Mouse (Mus musculus) MEL (cell line): ENCODE data around the gene Fer. TPM values are rescaled to one million over a fixed set of nuclear protein-coding genes. Genes with fewer than 3 reads are reported as not detected.

ENCODE experiments used
- DNase-seq: peaks from one replicate; pipeline ENCODE4 v3.0.0; 2011; ENCODE audit warnings: low read depth, low spot score
- H3K27ac ChIP-seq: 2 replicates; pipeline ENCODE4 v1.5.1; 2012; ENCODE audit warnings: low read depth, mild to moderate bottlenecking, control low read depth, low read length, moderate library complexity; ENCODE audit not compliant: control insufficient read depth
- H3K27me3 ChIP-seq, 2 experiments: fragments of 150-350 bp in 1 of 2; sonication (generic) in 1 of 2; 2 replicates each; pipeline ENCODE4 v1.6.1; 2012; ENCODE audit warnings: low read length in 2 of 2, mild to moderate bottlenecking in 2 of 2, improper control_type of control experiment in 1 of 2, moderate library complexity in 1 of 2; ENCODE audit not compliant: insufficient read depth in 2 of 2, control insufficient read depth in 1 of 2
- H3K36me3 ChIP-seq, 2 experiments: 2 replicates each; pipeline ENCODE4 v1.6.1; 2012 to 2014; ENCODE audit warnings: low read length in 2 of 2, improper control_type of control experiment in 1 of 2, inconsistent platforms in 1 of 2, mild to moderate bottlenecking in 1 of 2; ENCODE audit not compliant: insufficient read depth in 2 of 2, control insufficient read depth in 1 of 2
- H3K4me1 ChIP-seq, 2 experiments: fragments of 150-350 bp in 1 of 2; sonication (generic) in 1 of 2; 2 replicates each; pipeline ENCODE4 v1.6.1; 2012; ENCODE audit warnings: low read length in 2 of 2, improper control_type of control experiment in 1 of 2, mild to moderate bottlenecking in 1 of 2; ENCODE audit not compliant: insufficient read depth in 2 of 2, control insufficient read depth in 1 of 2
- H3K4me3 ChIP-seq, 2 experiments: fragments of 150-350 bp in 1 of 2; sonication (generic) in 1 of 2; 2 replicates each; pipeline ENCODE4 v1.5.1; 2012; ENCODE audit warnings: low read depth in 2 of 2, low read length in 2 of 2, mild to moderate bottlenecking in 2 of 2, moderate library complexity in 2 of 2, control low read depth in 1 of 2, improper control_type of control experiment in 1 of 2; ENCODE audit not compliant: control insufficient read depth in 1 of 2, insufficient read depth in 1 of 2
- H3K79me2 ChIP-seq: 2 replicates; pipeline ENCODE4 v1.6.1; 2012; ENCODE audit warnings: mild to moderate bottlenecking, low read length, moderate library complexity; ENCODE audit not compliant: control insufficient read depth, poor library complexity, insufficient read depth
- H3K9ac ChIP-seq: 2 replicates; pipeline ENCODE4 v1.6.1; 2012; ENCODE audit warnings: low read depth, mild to moderate bottlenecking, control low read depth, low read length, moderate library complexity; ENCODE audit not compliant: control insufficient read depth, poor library complexity, severe bottlenecking
- H3K9me3 ChIP-seq: fragments of 150-350 bp; sonication (generic); replicated peaks from 2 replicates; pipeline ENCODE4 v1.6.1; 2012; ENCODE audit warnings: mild to moderate bottlenecking, low read length, improper control_type of control experiment, moderate library complexity; ENCODE audit not compliant: insufficient read depth
- CTCF ChIP-seq, 3 experiments: IDR thresholded peaks in 2 of 3; conservative IDR thresholded peaks in 1 of 3; 2 replicates each; pipeline ENCODE4 v1.5.1; 2011 to 2012; ENCODE audit warnings: low read length in 3 of 3, low read depth in 2 of 3, mild to moderate bottlenecking in 2 of 3, improper control_type of control experiment in 1 of 3, inconsistent platforms in 1 of 3, mixed read lengths in 1 of 3, moderate library complexity in 1 of 3; ENCODE audit not compliant: control insufficient read depth in 1 of 3, insufficient read depth in 1 of 3, poor library complexity in 1 of 3, severe bottlenecking in 1 of 3
- E2F4 ChIP-seq: IDR thresholded peaks from 2 replicates; pipeline ENCODE4 v1.6.1; 2011; ENCODE audit warnings: low read depth, low read length, improper control_type of control experiment, borderline replicate concordance
- GABPA ChIP-seq: IDR thresholded peaks from 2 replicates; pipeline ENCODE4 v1.6.1; 2012; ENCODE audit warnings: low read depth, mild to moderate bottlenecking, inconsistent platforms, low read length, improper control_type of control experiment, moderate library complexity
- GATA1 ChIP-seq: IDR thresholded peaks from 2 replicates; pipeline ENCODE4 v1.6.1; 2011; ENCODE audit warnings: low read depth, low read length, improper control_type of control experiment
- JUND ChIP-seq: IDR thresholded peaks from 2 replicates; pipeline ENCODE4 v1.6.1; 2011; ENCODE audit warnings: low read depth, mild to moderate bottlenecking, improper control_type of control experiment, low read length
- KAT2A ChIP-seq: conservative IDR thresholded peaks from 2 replicates; pipeline ENCODE4 v1.6.1; 2012; ENCODE audit warnings: low read depth, low read length, improper control_type of control experiment, inconsistent platforms
- MAX ChIP-seq: IDR thresholded peaks from 2 replicates; pipeline ENCODE4 v1.6.1; 2011; ENCODE audit warnings: low read length, improper control_type of control experiment
- MAZ ChIP-seq: IDR thresholded peaks from 2 replicates; pipeline ENCODE4 v1.6.1; 2012; ENCODE audit warnings: low read depth, mild to moderate bottlenecking, inconsistent platforms, low read length, improper control_type of control experiment
- MYB ChIP-seq: IDR thresholded peaks from 2 replicates; pipeline ENCODE4 v1.6.1; 2011; ENCODE audit warnings: mild to moderate bottlenecking, low read depth, low read length, improper control_type of control experiment
- NELFE ChIP-seq: IDR thresholded peaks from 2 replicates; pipeline ENCODE4 v1.6.1; 2011; ENCODE audit warnings: low read depth, low read length, improper control_type of control experiment
- NRF1 ChIP-seq: IDR thresholded peaks from 2 replicates; pipeline ENCODE4 v1.6.1; 2014; ENCODE audit warnings: low read depth, mild to moderate bottlenecking, inconsistent platforms, low read length, improper control_type of control experiment, moderate library complexity; ENCODE audit not compliant: poor library complexity, insufficient read depth, severe bottlenecking
- POLR2A ChIP-seq, 2 experiments: IDR thresholded peaks; 2 replicates each; pipeline ENCODE4 v1.6.1; 2011 to 2012; ENCODE audit warnings: low read length in 2 of 2, mild to moderate bottlenecking in 2 of 2, control low read depth in 1 of 2, improper control_type of control experiment in 1 of 2, low read depth in 1 of 2, moderate library complexity in 1 of 2; ENCODE audit not compliant: control insufficient read depth in 1 of 2, insufficient read depth in 1 of 2, poor library complexity in 1 of 2
- POLR2AphosphoS5 ChIP-seq: IDR thresholded peaks from 2 replicates; pipeline ENCODE4 v1.6.1; 2012; ENCODE audit warnings: low read depth, borderline replicate concordance, mild to moderate bottlenecking, inconsistent platforms, low read length, moderate library complexity, mixed read lengths
- SIN3A ChIP-seq: IDR thresholded peaks from 2 replicates; pipeline ENCODE4 v1.6.1; 2012; ENCODE audit warnings: low read length, improper control_type of control experiment, inconsistent platforms
- UBTF ChIP-seq: IDR thresholded peaks from 2 replicates; pipeline ENCODE4 v1.6.1; 2012; ENCODE audit warnings: low read depth, mild to moderate bottlenecking, inconsistent platforms, low read length, improper control_type of control experiment, moderate library complexity, borderline replicate concordance; ENCODE audit not compliant: insufficient read depth
- USF2 ChIP-seq, 2 experiments: IDR thresholded peaks; 2 replicates each; pipeline ENCODE4 v1.6.1; 2011 to 2012; ENCODE audit warnings: improper control_type of control experiment in 2 of 2, low read length in 2 of 2, borderline replicate concordance in 1 of 2, inconsistent platforms in 1 of 2, low read depth in 1 of 2, mild to moderate bottlenecking in 1 of 2; ENCODE audit not compliant: insufficient read depth in 1 of 2
- ZC3H11A ChIP-seq: IDR thresholded peaks from 2 replicates; pipeline ENCODE4 v1.6.1; 2012; ENCODE audit warnings: low read depth, mild to moderate bottlenecking, inconsistent platforms, low read length, improper control_type of control experiment
- ZKSCAN1 ChIP-seq: IDR thresholded peaks from 2 replicates; pipeline ENCODE4 v1.6.1; 2012; ENCODE audit warnings: low read depth, mild to moderate bottlenecking, inconsistent platforms, low read length, improper control_type of control experiment, moderate library complexity
- polyA plus RNA-seq, 2 experiments: library from polyadenylated mRNA; stranded (reverse) in 1 of 2; unstranded in 1 of 2; fragments of >175 nt in 1 of 2; fragments of >200 nt in 1 of 2; gene quantifications; 2 replicates each; pipeline versions ENCODE4 v1.2.1 to v1.2.4; 2012; ENCODE audit warnings: low replicate concordance in 2 of 2, low read depth in 1 of 2; ENCODE audit not compliant: insufficient read length in 2 of 2, insufficient read depth in 1 of 2, missing spikeins in 1 of 2
- total RNA-seq: library from RNA; depleted of rRNA; stranded (reverse); fragments of 300-350 nt; gene quantifications from 2 replicates; pipeline ENCODE4 v1.2.3, GENCODE M21; 2012

Gene Fer
- total and polyA plus RNA-seq, 3 experiments: 8.5 to 11.2 TPM; not detected in 1

GRCm38 (mm10) chr17:64129750-64130149, 266.9 kb downstream of the Fer start:
- no peak overlapping the region for H3K27ac ChIP-seq
- H3K79me2 ChIP-seq: no peaks in the 10 kb centered on the region
- no peaks in the 10 kb centered on the region for H3K36me3 ChIP-seq
- H3K27me3 ChIP-seq: no peaks in the 10 kb centered on the region
- no peak overlapping the region for H3K9ac ChIP-seq
- H3K9me3 ChIP-seq: no peaks in the 10 kb centered on the region
- no peaks in the 10 kb centered on the region for H3K4me1 ChIP-seq
- no peak overlapping the region for H3K4me3 ChIP-seq
- TF ChIP-seq MAX (no peak), UBTF (no peak), E2F4 (no peak), NRF1 (no peak), KAT2A (no peak), ZC3H11A (no peak), MAZ (no peak), ZKSCAN1 (no peak), CTCF (IDR thresholded peaks at IDR 0.05 in 2 of 3, conservative IDR thresholded peaks at IDR 0.05 in 1 of 3; ENCODE audit: control insufficient read depth in 1 of 3, insufficient read depth in 1 of 3, low read depth in 2 of 3, low read length in 3 of 3, poor library complexity in 1 of 3, severe bottlenecking in 1 of 3) (no peak), NELFE (no peak), SIN3A (no peak), USF2 (IDR thresholded peaks at IDR 0.05; ENCODE audit: borderline replicate concordance in 1 of 2, insufficient read depth in 1 of 2, low read depth in 1 of 2, low read length in 2 of 2) (no peak), POLR2A (IDR thresholded peaks at IDR 0.05; ENCODE audit: control insufficient read depth in 1 of 2, insufficient read depth in 1 of 2, low read depth in 1 of 2, low read length in 2 of 2, poor library complexity in 1 of 2) (no peak), JUND (no peak), GABPA (no peak), POLR2AphosphoS5 (no peak)
- no peak for DNase-seq

- H3K4me1 ChIP-seq: no peaks in the 10 kb centered on the region
- H3K27me3 ChIP-seq: no peaks in the 10 kb centered on the region
- H3K27ac ChIP-seq: no peak overlapping the region
- H3K4me3 ChIP-seq: no peak overlapping the region
- no peak for TF ChIP-seq GATA1
- TF ChIP-seq UBTF: no peak
- TF ChIP-seq ZKSCAN1: no peak
- TF ChIP-seq KAT2A: no peak
- TF ChIP-seq MYB: no peak
- no peak overlapping the region for H3K9ac ChIP-seq
- H3K79me2 ChIP-seq: no peaks in the 10 kb centered on the region
- H3K36me3 ChIP-seq: no peaks in the 10 kb centered on the region
- H3K9me3 ChIP-seq: no peaks in the 10 kb centered on the region
- DNase-seq: no peak
Measured at GRCm38 (mm10) chr17:64130356-64130755, 267.5 kb downstream of the Fer start.
